Mouse (Mus musculus) kidney, adult 2 months (tissue): ENCODE results near the gene Unc45b.

Experiments
- CTCF ChIP-seq: fragments of 200-500 bp; conservative IDR thresholded peaks from 2 replicates; pipeline ENCODE4 v1.5.1; 2011; ENCODE audit warnings: low read depth, mild to moderate bottlenecking, control low read depth, low read length, moderate library complexity, mixed read lengths; ENCODE audit not compliant: insufficient read depth, insufficient read length
- POLR2A ChIP-seq: fragments of 200-500 bp; IDR thresholded peaks from one replicate; pipeline ENCODE4 v1.6.1; 2011; ENCODE audit warnings: low read depth, low read length, control low read depth

DNA sequence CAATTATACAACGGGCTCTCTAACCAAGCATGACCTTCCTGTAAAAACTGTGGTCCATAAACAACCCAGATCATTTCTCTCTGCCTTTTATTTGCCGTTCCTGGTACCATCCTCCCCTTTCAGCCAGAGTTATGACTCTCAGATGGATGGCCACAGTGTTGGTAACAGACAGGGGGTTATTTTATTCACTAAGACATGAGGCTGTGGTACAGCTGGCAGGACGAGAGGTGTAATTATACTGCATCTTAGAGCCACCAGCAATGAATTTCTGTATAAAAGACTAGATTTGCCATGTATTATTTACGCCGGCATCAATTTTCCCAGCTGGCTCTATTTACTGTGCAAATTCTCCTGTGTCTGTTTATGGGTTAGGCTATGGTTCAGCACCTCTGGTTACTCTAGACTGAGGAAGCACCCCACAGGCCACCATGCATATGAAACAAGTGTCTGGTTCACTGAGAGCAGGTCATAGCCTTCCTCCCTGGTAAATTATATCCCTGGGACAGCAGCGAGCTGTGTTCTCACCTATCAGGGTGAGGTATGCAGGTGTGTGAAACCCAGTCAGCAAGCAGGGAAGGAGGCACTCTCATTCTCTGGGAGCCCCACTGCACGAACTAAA lies 32.5 kb upstream of the Unc45b start:
- TF ChIP-seq CTCF (no peak), POLR2A (no peak)
